Mouse (Mus musculus): ENCODE data around the gene Miga1. TPM values are rescaled to one million over a fixed set of nuclear protein-coding genes. Genes with fewer than 3 reads are reported as not detected.

Miga1 gene
- polyA plus RNA-seq (2014; fragmentation: Illumina TruSeq; extraction: RNeasy Lipid Tissue Mini Kit (QIAGEN cat#74804); ENCODE audit: low replicate concordance), result 15.2 TPM

DNA sequence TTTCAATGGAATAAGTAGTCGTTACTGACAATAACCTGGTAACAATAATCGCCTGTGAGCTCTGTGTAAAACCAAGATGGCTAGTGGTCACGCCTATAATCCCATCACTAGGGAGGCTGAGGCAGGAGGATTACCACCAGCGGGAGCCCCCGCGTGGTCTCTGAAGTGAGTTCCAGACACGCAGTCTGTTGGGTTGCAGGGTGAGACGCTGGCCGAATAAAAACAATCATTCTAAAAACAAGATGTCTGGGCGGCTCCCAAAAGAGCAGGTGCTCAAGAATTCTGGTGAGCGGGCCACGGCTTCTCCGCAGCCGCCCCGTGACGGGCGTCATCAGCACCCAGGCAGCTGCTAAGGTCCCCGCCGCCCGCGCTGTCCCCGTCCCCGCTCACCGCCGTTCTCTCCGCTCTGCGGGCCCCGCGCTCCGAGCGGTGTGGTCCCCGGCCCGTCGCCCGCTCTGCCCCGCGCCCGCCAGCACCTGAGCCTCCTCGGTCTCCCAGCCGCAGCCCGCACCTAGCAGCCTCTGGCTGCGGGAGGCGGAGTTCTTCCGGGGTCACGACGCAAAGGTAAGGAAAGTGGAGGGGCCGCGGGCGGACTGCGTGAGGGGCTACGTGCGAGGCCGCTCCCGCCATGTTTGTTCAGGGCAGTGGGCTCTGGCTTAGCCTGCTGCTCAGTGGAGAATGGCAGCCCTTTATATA is at the start of gene Miga1:
Gene Miga1, minus strand, starts transcription at position 546 of the 696 bp plus-strand sequence.

DNA sequence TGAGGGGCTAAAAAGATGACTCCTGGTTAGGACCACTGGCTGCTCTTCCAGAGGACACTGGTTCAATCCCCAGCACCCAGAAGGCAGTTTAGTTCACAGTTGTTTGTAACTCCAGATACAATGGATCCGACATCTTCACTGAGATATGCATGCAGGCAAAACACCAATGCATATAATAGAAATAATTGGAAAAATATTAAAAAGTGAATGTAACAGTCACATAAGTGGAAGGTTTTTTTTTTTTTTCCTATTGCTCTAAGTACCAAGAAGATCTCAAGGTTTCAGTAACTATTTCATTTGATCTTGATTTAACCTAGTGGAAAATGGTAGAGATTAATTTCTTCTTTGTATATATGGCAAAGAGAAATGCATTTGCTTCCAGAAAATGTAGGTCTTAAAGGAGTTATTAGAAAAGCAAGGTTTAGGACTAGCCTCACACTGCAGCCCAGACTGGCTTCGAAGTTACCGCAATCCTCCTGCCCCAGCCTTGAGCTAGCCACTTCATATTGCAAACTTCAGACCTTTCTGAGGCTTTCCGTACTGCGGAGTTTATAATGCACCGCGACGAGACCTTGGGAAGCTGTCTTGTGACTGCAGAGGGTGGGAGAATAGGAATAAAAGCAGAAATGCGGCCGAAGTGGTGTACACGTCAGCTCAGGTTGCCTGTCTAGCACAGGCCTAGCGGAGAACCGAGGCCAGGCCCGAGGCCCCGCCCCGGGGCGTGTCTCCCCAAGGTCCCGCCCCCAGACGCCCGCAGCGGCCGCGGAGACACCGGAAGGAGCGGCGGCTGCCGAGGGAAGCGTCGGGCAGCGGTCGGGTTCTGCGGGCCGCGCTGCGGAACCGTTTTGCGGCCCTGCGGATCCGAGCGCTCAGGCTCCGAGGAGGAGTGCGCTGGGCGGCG is 5.8 kb upstream of the Miga1 start, which contains the start of gene Usp33:
Gene Usp33, plus strand, starts transcription at position 747 of the 901 bp plus-strand sequence.

GRCm38 (mm10) chr3:152266036-152266421 is 74.2 kb downstream of the Miga1 start, which contains the start of gene Nexn:
TSS of gene Nexn (minus strand) at chr3:152266350.

Other genes starting within 250 kb of the Miga1 start
- gene Gipc2, start 174.2 kb downstream of the Miga1 start, polyA plus RNA-seq (2014; fragmentation: Illumina TruSeq; extraction: RNeasy Lipid Tissue Mini Kit (QIAGEN cat#74804); ENCODE audit: low replicate concordance), result 845 TPM
- 71.3 TPM for gene Dnajb4, start 130.1 kb downstream of the Miga1 start, polyA plus RNA-seq (2014; fragmentation: Illumina TruSeq; extraction: RNeasy Lipid Tissue Mini Kit (QIAGEN cat#74804); ENCODE audit: low replicate concordance)
- 125 TPM for gene Fubp1, start 130.0 kb downstream of the Miga1 start, polyA plus RNA-seq (2014; fragmentation: Illumina TruSeq; extraction: RNeasy Lipid Tissue Mini Kit (QIAGEN cat#74804); ENCODE audit: low replicate concordance)
- gene Nexn, start 74.1 kb downstream of the Miga1 start, polyA plus RNA-seq (2014; fragmentation: Illumina TruSeq; extraction: RNeasy Lipid Tissue Mini Kit (QIAGEN cat#74804); ENCODE audit: low replicate concordance), result 54.5 TPM
- gene Usp33, start 6.1 kb upstream of the Miga1 start, polyA plus RNA-seq (2014; fragmentation: Illumina TruSeq; extraction: RNeasy Lipid Tissue Mini Kit (QIAGEN cat#74804); ENCODE audit: low replicate concordance), result 136 TPM
- gene Zzz3, start 55.1 kb upstream of the Miga1 start, polyA plus RNA-seq (2014; fragmentation: Illumina TruSeq; extraction: RNeasy Lipid Tissue Mini Kit (QIAGEN cat#74804); ENCODE audit: low replicate concordance), result 36.0 TPM